Mouse (Mus musculus) spleen, adult 2 months (tissue): ENCODE measurements at regions not wholly inside any gene's neighbourhood (a gene's known extent, or its start where the extent isn't known, plus 50 kb on each side); places are given as distances from the start of the nearest gene placed in this dataset.

ENCODE experiments used
- DNase-seq, 2 experiments: peaks; one replicate each; pipeline versions ENCODE4 v3.0.0 to v3.0.0-alpha.2; 2012 to 2021; ENCODE audit warnings: low spot score in 2 of 2, low read depth in 1 of 2
- H3K27ac ChIP-seq: fragments of 200-500 bp; 2 replicates; pipeline ENCODE4 v1.5.1; 2012; ENCODE audit warnings: low read length, inconsistent platforms; ENCODE audit not compliant: insufficient read depth
- H3K27me3 ChIP-seq: fragments of 200-500 bp; 2 replicates; pipeline ENCODE4 v1.6.1; 2012; ENCODE audit warnings: mild to moderate bottlenecking, moderate library complexity, low read length, inconsistent platforms; ENCODE audit not compliant: control insufficient read depth, insufficient read depth
- H3K36me3 ChIP-seq: fragments of 200-500 bp; 2 replicates; pipeline ENCODE4 v1.6.1; 2012; ENCODE audit warnings: mild to moderate bottlenecking, low read length, inconsistent platforms; ENCODE audit not compliant: control insufficient read depth, insufficient read depth
- H3K4me1 ChIP-seq: fragments of 200-500 bp; 2 replicates; pipeline ENCODE4 v1.6.1; 2011; ENCODE audit warnings: inconsistent platforms; ENCODE audit not compliant: control insufficient read depth, insufficient read depth, insufficient read length
- H3K4me3 ChIP-seq: fragments of 200-500 bp; 2 replicates; pipeline ENCODE4 v1.5.1; 2011; ENCODE audit warnings: mild to moderate bottlenecking, inconsistent platforms; ENCODE audit not compliant: insufficient read depth, insufficient read length; ENCODE audit errors: extremely low read depth
- CTCF ChIP-seq: fragments of 200-500 bp; IDR thresholded peaks from 2 replicates; pipeline ENCODE4 v1.5.1; 2011; ENCODE audit warnings: mild to moderate bottlenecking, inconsistent platforms; ENCODE audit not compliant: insufficient read depth, insufficient read length, insufficient replicate concordance; ENCODE audit errors: extremely low read depth
- POLR2A ChIP-seq: fragments of 200-500 bp; IDR thresholded peaks from 2 replicates; pipeline ENCODE4 v1.6.1; 2011; ENCODE audit warnings: low read depth, low read length, inconsistent platforms
- WGBS: fragments of 180-500 bp; shearing (Covaris S2); methylation state at CpG from one replicate; pipeline ENCODE4 v1.1.7; 2018; 5-methylcytosine and 5-hydroxymethylcytosine counted together

- Histone ChIP-seq H3K27me3 (no peaks in the 10 kb centered on the region), H3K4me3 (no peak overlapping the region), H3K4me1 (no peaks in the 10 kb centered on the region), H3K36me3 (no peaks in the 10 kb centered on the region), H3K27ac (no peak overlapping the region)
- no peak for DNase-seq
- 90% methylated on average over 4 of the region's 4 CpGs for WGBS
- TF ChIP-seq CTCF (no peak), POLR2A (no peak)
Measured at GRCm38 (mm10) chr17:47260976-47261375, 107.7 kb upstream of the Mrps10 start.

GRCm38 (mm10) chr17:47258296-47258695 lies 110.4 kb upstream of the Mrps10 start:
- no peak for TF ChIP-seq CTCF
- no peak for TF ChIP-seq POLR2A
- Histone ChIP-seq H3K27ac (no peak overlapping the region), H3K27me3 (no peaks in the 10 kb centered on the region), H3K4me3 (no peak overlapping the region), H3K4me1 (no peaks in the 10 kb centered on the region), H3K36me3 (no peaks in the 10 kb centered on the region)
- WGBS = 84% methylated on average over 2 of the region's 2 CpGs
- DNase-seq = no peak

GRCm38 (mm10) chr17:47255209-47255608 lies 113.5 kb upstream of the Mrps10 start:
- WGBS = 83% methylated on average over 8 of the region's 8 CpGs
- TF ChIP-seq CTCF (no peak), POLR2A (no peak)
- no peaks in the 10 kb centered on the region for H3K4me1 ChIP-seq
- H3K4me3 ChIP-seq = no peak overlapping the region
- H3K36me3 ChIP-seq = no peaks in the 10 kb centered on the region
- H3K27me3 ChIP-seq = no peaks in the 10 kb centered on the region
- H3K27ac ChIP-seq = no peak overlapping the region
- no peak for DNase-seq

GRCm38 (mm10) chr17:47254026-47254425 lies 114.7 kb upstream of the Mrps10 start:
- H3K4me1 ChIP-seq = no peaks in the 10 kb centered on the region
- H3K27ac ChIP-seq = no peak overlapping the region
- H3K27me3 ChIP-seq = no peaks in the 10 kb centered on the region
- DNase-seq = no peak
- 88% methylated on average over 11 of the region's 11 CpGs for WGBS
- no peaks in the 10 kb centered on the region for H3K36me3 ChIP-seq
- H3K4me3 ChIP-seq = no peak overlapping the region
- no peak for TF ChIP-seq CTCF
- TF ChIP-seq POLR2A = no peak

- 35% methylated on average over 4 of the region's 4 CpGs for WGBS
- Histone ChIP-seq H3K27me3 (no peaks in the 10 kb centered on the region), H3K27ac (no peak overlapping the region), H3K36me3 (no peaks in the 10 kb centered on the region), H3K4me1 (no peaks in the 10 kb centered on the region), H3K4me3 (no peak overlapping the region)
- DNase-seq = no peak
- TF ChIP-seq POLR2A (no peak), CTCF (no peak)
Measured at GRCm38 (mm10) chr17:47250001-47250400, 118.7 kb upstream of the Mrps10 start.

GRCm38 (mm10) chr17:47249176-47249575 lies 119.5 kb upstream of the Mrps10 start:
- H3K4me1 ChIP-seq = no peaks in the 10 kb centered on the region
- H3K27ac ChIP-seq = no peak overlapping the region
- H3K4me3 ChIP-seq = no peak overlapping the region
- no peak for TF ChIP-seq CTCF
- no peak for TF ChIP-seq POLR2A
- no peaks in the 10 kb centered on the region for H3K36me3 ChIP-seq
- no peaks in the 10 kb centered on the region for H3K27me3 ChIP-seq
- DNase-seq = no peak
- WGBS = 75% methylated on average over 9 of the region's 9 CpGs

GRCm38 (mm10) chr17:47248053-47248452 lies 120.6 kb upstream of the Mrps10 start:
- no peak for DNase-seq
- Histone ChIP-seq H3K36me3 (no peaks in the 10 kb centered on the region), H3K27ac (no peak overlapping the region), H3K4me3 (no peak overlapping the region), H3K27me3 (no peaks in the 10 kb centered on the region), H3K4me1 (no peaks in the 10 kb centered on the region)
- TF ChIP-seq CTCF (no peak), POLR2A (no peak)
- 90% methylated on average over 3 of the region's 3 CpGs for WGBS
